Mouse (Mus musculus): Measurements from ENCODE around the gene Dpp10. TPM values are rescaled to one million over a fixed set of nuclear protein-coding genes. Genes with fewer than 3 reads are reported as not detected.

Gene Dpp10
- total and polyA plus RNA-seq, 2 experiments from 2014 or later, result 29.9 to 76.7 TPM

DNA sequence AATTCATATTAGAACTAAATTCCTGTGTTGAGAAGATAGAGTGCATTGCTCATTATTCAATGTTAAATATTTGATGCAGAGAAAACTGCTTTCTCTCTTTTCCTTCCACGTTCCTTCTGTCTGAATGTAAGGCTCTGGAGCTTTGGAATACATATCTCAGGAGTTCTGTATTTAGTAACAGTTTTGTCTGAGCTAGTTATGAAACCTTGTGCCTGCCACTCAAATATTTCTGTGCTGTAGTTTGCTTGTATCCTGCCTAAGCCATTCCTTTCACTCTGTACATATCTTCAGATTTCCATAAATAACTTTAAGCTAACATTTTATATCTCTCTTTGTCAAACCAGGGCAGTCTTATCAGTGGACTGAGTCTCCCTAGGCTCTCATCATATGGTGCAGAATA is 707.5 kb downstream of the Dpp10 start:
- no peaks in the 10 kb centered on the region for H3K4me1 ChIP-seq (ENCODE audit: insufficient read depth, low read length)
- no peak overlapping the region for H3K4me2 ChIP-seq (ENCODE audit: low read depth, low read length, poor library complexity, severe bottlenecking)
- H3K36me3 ChIP-seq (ENCODE audit: insufficient read depth, low read length), result no peaks in the 10 kb centered on the region
- no peak for TF ChIP-seq CTCF (IDR thresholded peaks at IDR 0.05)
- ATAC-seq (ENCODE audit: low FRiP score), result no peak
- H3K27me3 ChIP-seq (ENCODE audit: insufficient read depth, low read length), result no peaks in the 10 kb centered on the region
- 60% methylated on average over 1 of the region's 1 CpGs for WGBS
- H3K9me3 ChIP-seq (ENCODE audit: low read length), result no peaks in the 10 kb centered on the region
- no peak overlapping the region for H3K4me3 ChIP-seq (ENCODE audit: low read depth, low read length)
- no peak overlapping the region for H3K9ac ChIP-seq (replicated peaks; ENCODE audit: low read length, poor library complexity, severe bottlenecking)
- no peak for DNase-seq (ENCODE audit: low spot score)
- H3K27ac ChIP-seq (ENCODE audit: low read depth, low read length), result no peak overlapping the region

DNA sequence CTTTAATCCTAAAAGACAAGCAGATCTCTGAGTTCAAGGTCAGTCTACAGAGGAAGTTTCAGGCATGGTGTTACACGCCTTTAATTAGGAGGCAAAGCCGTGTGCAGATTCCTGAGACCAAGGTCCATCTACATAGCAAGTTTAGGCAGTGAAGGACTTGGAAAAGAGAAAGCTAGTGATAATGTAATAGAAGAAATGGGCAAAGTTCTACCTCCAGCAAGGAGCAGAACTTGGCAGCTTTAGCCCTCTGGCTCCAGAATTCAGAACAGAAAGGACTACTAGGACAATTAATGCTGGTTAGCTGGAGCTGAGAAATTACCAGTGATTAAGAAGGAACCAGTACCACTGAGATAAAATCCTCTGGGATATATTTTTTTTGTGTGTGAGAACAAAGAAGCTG is 728.5 kb downstream of the Dpp10 start:
- Histone ChIP-seq H3K4me3 (ENCODE audit: low read depth, low read length) (no peak overlapping the region), H3K27me3 (ENCODE audit: insufficient read depth, low read length) (no peaks in the 10 kb centered on the region), H3K9ac (replicated peaks; ENCODE audit: low read length, poor library complexity, severe bottlenecking) (no peak overlapping the region), H3K27ac (ENCODE audit: low read depth, low read length) (no peak overlapping the region), H3K4me1 (ENCODE audit: insufficient read depth, low read length) (no peaks in the 10 kb centered on the region), H3K4me2 (ENCODE audit: low read depth, low read length, poor library complexity, severe bottlenecking) (no peak overlapping the region), H3K36me3 (ENCODE audit: insufficient read depth, low read length) (no peaks in the 10 kb centered on the region), H3K9me3 (ENCODE audit: low read length) (no peaks in the 10 kb centered on the region)
- no peak for DNase-seq (ENCODE audit: low spot score)
- no peak for ATAC-seq (ENCODE audit: low FRiP score)
- WGBS, result 88% methylated on average over 2 of the region's 2 CpGs
- no peak for TF ChIP-seq CTCF (IDR thresholded peaks at IDR 0.05)

Measured in midbrain, postnatal 0 days (tissue).